Mouse (Mus musculus) kidney, adult 2 months (tissue): ENCODE measurements around the gene Bora. TPM values are rescaled to one million over a fixed set of nuclear protein-coding genes. Genes with fewer than 3 reads are reported as not detected.
"Not testable (repeated sequence)": the region's sequence is repeated elsewhere in the genome, so short reads cannot be mapped to it uniquely, and the experiment has no call there.

Experiments used
- DNase-seq: peaks from one replicate; pipeline ENCODE4 v3.0.0; 2021
- H3K27ac ChIP-seq: fragments of 200-500 bp; 2 replicates; pipeline ENCODE4 v1.5.1; 2012; ENCODE audit warnings: low read depth, low read length, control low read depth, inconsistent platforms; ENCODE audit not compliant: insufficient read depth
- H3K27me3 ChIP-seq: fragments of 200-500 bp; replicated peaks from 2 replicates; pipeline ENCODE4 v1.6.1; 2012; ENCODE audit warnings: mild to moderate bottlenecking, moderate library complexity, low read length, inconsistent platforms; ENCODE audit not compliant: control insufficient read depth, insufficient read depth
- H3K36me3 ChIP-seq: fragments of 200-500 bp; 2 replicates; pipeline ENCODE4 v1.6.1; 2012; ENCODE audit warnings: mild to moderate bottlenecking, moderate library complexity, low read length, inconsistent platforms; ENCODE audit not compliant: control insufficient read depth, insufficient read depth
- H3K4me1 ChIP-seq: fragments of 200-500 bp; 2 replicates; pipeline ENCODE4 v1.6.1; 2011; ENCODE audit warnings: low read length; ENCODE audit not compliant: control insufficient read depth, insufficient read depth
- H3K4me3 ChIP-seq: fragments of 200-500 bp; 2 replicates; pipeline ENCODE4 v1.5.1; 2011; ENCODE audit warnings: mild to moderate bottlenecking, low read depth, low read length, control low read depth; ENCODE audit not compliant: insufficient read depth
- CTCF ChIP-seq: fragments of 200-500 bp; conservative IDR thresholded peaks from 2 replicates; pipeline ENCODE4 v1.5.1; 2011; ENCODE audit warnings: low read depth, mild to moderate bottlenecking, control low read depth, low read length, moderate library complexity, mixed read lengths; ENCODE audit not compliant: insufficient read depth, insufficient read length
- POLR2A ChIP-seq: fragments of 200-500 bp; IDR thresholded peaks from one replicate; pipeline ENCODE4 v1.6.1; 2011; ENCODE audit warnings: low read depth, low read length, control low read depth
- WGBS: fragments of 180-500 bp; shearing (Covaris S2); methylation state at CpG from one replicate; pipeline ENCODE4 v1.1.7; 2018; 5-methylcytosine and 5-hydroxymethylcytosine counted together
- polyA plus RNA-seq: library from polyadenylated mRNA; depleted of rRNA; stranded (reverse); fragments of >200 nt; gene quantifications from 2 replicates; pipeline ENCODE4 v1.2.3, GENCODE M21; 2012

Bora gene
- polyA plus RNA-seq, 1 experiment, result 0.77 TPM

DNA sequence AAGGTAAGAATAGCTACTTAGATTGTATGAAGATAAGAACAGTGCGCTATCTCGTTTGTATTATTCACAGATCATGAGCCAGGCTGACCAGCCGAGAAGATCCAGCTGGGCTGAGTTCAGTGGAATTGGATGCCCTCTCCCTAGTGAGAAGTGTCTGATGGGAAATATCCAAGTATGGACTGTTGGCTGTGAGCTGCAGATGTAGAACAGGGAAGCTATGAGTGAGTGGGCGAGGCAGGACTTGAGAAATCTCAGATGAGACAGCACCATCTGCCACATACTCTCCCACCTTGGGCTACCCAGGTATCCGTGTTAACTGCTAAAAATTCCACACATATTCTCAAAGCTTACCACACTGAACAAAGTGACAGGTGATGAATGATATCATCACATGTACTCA lies 16.0 kb upstream of the Bora start:
- no peaks in the 10 kb centered on the region for H3K4me1 ChIP-seq
- H3K27ac ChIP-seq, result no peak overlapping the region
- no peak for DNase-seq
- no peak overlapping the region for H3K4me3 ChIP-seq
- WGBS, result 66% methylated on average over 5 of the region's 5 CpGs
- H3K27me3 ChIP-seq, result no peaks in the 10 kb centered on the region
- H3K36me3 ChIP-seq, result no peaks in the 10 kb centered on the region
- no peak for TF ChIP-seq CTCF
- TF ChIP-seq POLR2A, result no peak

DNA sequence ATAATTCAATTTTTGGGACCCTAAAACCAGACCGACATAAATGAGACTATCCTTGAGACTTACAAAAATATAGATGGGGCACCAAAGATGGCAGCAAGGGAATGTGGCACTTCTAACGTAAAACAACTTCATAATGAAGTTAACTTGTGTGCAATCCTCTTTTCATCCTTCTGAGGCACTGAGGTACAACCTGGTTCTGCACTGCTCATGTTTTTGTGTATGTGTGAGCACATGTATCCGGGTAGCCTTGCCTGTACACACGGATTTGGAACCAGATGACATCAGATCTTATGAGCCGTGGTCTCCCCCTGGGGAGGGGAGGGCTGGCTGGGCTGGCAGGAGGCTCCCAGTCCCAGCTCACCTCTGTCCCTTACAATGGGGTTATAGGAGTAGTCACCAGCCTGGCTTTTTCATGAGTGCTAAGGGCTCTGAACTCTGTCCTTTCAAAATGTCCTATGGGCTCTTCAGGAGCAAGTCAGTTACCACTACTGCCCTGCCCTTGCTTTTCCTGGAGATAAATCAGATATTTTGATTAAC lies 14.6 kb upstream of the Bora start:
- Histone ChIP-seq H3K4me3 (no peak overlapping the region), H3K27me3 (no peaks in the 10 kb centered on the region), H3K36me3 (no peaks in the 10 kb centered on the region), H3K4me1 (no peaks in the 10 kb centered on the region), H3K27ac (no peak overlapping the region)
- 85% methylated on average over 5 of the region's 5 CpGs for WGBS
- TF ChIP-seq POLR2A, result no peak
- TF ChIP-seq CTCF, result no peak
- no peak for DNase-seq

- TF ChIP-seq POLR2A (no peak), CTCF (no peak)
- H3K4me3 ChIP-seq, result no peak overlapping the region
- WGBS, result 77% methylated on average over 5 of the region's 5 CpGs
- no peak overlapping the region for H3K27ac ChIP-seq
- no peaks in the 10 kb centered on the region for H3K4me1 ChIP-seq
- DNase-seq, result no peak
- no peaks in the 10 kb centered on the region for H3K36me3 ChIP-seq
- H3K27me3 ChIP-seq, result no peaks in the 10 kb centered on the region
Observed at GRCm38 (mm10) chr14:99032596-99032995, 13.4 kb upstream of the Bora start.

DNA sequence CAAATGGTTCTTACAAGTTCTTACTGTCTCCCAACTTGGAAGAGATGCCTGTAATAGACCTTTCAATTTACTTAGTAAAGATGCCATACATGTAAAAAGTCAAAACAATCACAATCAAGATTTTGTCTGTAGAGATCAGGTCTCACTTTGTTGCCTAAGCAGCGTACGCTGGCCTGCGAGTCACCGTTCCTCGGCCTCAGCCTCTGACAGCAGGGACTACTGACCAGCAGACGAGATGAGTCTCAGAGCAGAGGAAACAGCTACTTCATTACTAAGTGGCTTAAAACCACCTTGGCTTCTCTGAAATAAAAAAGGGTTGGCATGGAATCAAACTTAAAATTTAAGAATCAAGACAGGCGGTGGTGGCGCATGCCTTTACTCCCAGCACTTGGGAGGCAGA lies 11.2 kb upstream of the Bora start:
- DNase-seq, H3K36me3 ChIP-seq, H3K4me1 ChIP-seq, H3K27ac ChIP-seq, H3K4me3 ChIP-seq, H3K27me3 ChIP-seq: not testable (repeated sequence)
- 94% methylated on average over 8 of the region's 8 CpGs for WGBS

GRCm38 (mm10) chr14:99036039-99036438 lies 10.0 kb upstream of the Bora start:
- Histone ChIP-seq H3K4me1 (no peaks in the 10 kb centered on the region), H3K4me3 (no peak overlapping the region), H3K36me3 (no peaks in the 10 kb centered on the region), H3K27me3 (no peaks in the 10 kb centered on the region), H3K27ac (no peak overlapping the region)
- 76% methylated on average over 4 of the region's 4 CpGs for WGBS
- no peak for DNase-seq
- TF ChIP-seq CTCF (no peak), POLR2A (no peak)

- H3K27ac ChIP-seq, result no peak overlapping the region
- no peaks in the 10 kb centered on the region for H3K27me3 ChIP-seq
- no peak overlapping the region for H3K4me3 ChIP-seq
- TF ChIP-seq POLR2A (no peak), CTCF (no peak)
- no peaks in the 10 kb centered on the region; the same call in 1 of the 2 replicates for H3K4me1 ChIP-seq
- DNase-seq, result no peak
- H3K36me3 ChIP-seq, result no peaks in the 10 kb centered on the region
- 61% methylated on average over 2 of the region's 2 CpGs for whole genome bisulfite sequencing
Observed at GRCm38 (mm10) chr14:99037703-99038102, 8.3 kb upstream of the Bora start.

DNA sequence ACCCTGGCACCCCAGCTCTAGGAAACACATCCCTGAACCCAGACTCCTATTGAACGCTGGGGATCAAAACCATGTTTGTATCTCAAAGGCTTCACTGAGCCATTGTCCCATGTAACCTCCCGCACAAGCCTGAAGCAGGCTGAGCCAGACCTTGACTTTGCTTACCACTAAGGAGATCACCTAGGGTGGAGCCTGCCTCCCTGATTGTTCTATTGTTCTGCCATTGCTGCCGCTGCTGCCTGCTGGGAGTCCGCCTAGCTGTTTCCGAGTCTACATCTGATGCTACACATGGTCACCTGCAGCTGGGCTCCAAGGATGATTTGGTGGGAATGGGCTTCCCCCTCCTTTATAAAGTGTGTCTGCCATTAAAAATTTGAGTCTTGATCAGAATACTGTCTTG lies 6.7 kb upstream of the Bora start:
- not testable (repeated sequence) for H3K4me3 ChIP-seq, H3K27ac ChIP-seq, DNase-seq, H3K27me3 ChIP-seq, H3K4me1 ChIP-seq, H3K36me3 ChIP-seq
- 88% methylated on average over 5 of the region's 5 CpGs for WGBS

DNA sequence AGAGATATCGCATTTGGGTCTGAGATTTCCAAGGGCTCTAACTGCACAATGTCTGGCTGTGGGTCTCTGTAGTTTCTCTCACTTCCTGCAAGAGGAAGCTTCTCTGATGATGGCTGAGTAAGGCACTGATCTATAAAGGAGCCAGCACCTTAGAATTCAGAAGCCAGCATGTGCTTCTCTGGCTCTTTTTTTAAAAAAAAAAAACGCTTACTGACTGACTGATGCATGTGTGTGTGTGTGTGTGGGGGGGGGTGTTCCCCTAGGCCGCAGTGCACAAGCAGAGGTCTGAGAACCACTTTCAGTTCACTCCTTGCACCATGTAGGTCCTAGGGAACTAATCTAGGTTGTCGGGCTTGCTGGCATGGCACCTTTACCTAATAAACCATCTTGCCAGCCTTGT lies 4.6 kb upstream of the Bora start:
- no peaks in the 10 kb centered on the region for H3K27me3 ChIP-seq

More for the DNA sequence above, 4.6 kb upstream of the Bora start:
- no peak for DNase-seq
- Histone ChIP-seq H3K27ac (no peak overlapping the region), H3K4me3 (no peak overlapping the region), H3K4me1 (peaks cover 7% of the 10 kb centered on the region), H3K36me3 (no peaks in the 10 kb centered on the region)
- WGBS, result 44% methylated on average over 4 of the region's 4 CpGs
- TF ChIP-seq CTCF (no peak), POLR2A (no peak)
